Mouse (Mus musculus): ENCODE results near the gene Scly.

The Scly gene

DNA sequence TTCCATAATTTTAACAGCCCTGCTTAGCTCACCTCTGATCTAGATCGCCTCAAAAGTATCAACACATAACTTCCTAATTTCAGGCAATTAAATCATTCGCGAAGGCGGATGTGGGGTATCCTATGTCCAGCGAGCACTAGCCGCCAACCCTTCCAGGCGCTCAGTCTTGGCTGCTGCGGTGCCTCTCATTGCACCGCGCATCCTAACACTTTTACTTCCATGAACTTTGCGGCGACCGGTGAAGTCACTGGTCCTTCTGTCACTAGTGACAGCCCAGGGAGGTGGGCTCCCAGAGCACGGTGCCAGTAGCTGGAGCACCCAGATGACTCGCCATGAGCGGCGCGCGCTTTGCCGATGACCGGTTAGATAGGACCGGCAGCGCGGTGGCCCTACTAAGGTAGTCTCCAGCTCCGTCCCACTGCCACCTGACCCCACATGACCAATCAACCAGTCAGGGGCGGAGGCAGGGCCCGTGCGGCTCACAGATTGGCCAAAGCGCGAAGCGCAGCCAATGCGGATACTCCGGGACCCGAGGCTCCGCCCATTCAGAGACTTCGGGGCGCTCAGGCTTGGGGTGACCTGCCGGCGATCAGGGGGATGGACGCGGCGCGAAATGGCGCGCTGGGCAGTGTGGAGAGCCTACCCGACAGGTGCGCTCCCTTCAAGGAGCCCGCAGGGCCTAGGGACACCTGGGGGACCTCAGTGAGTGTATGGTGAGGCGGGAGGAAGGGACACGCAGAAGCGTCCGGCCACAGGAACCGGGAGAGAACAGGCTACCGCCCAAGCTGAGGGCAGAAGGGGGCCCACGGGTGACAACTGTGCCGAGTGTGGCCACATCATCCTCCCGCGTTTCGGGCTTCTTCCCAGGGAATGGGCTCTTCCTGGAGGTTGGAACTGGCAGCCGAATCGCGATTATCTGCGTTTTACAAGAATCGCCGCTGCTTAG, at the start of gene Scly:
TSS of gene Scly (plus strand) at position 540 of the 946 bp plus-strand sequence.
- in situ Hi-C loops (cut with MboI), result no loop called here

DNA sequence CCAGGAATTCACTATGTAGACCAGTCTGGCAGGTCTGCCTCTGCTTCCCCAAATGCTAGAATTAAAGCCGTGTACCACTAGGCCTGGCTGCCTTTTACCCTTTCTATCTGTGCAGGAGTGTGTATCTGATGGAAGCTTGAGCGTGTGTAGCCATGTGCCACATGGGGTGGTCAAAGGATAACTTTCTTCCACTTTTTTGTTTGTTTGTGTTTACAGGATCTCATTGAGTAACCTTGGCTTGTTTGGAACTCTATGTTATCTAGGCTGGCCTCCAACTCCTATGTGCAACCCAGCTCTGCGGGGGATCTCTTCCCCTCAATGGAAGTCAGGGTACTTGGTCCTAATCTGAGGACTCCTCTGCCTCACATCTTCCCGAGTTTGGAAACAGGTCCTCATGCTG, 49.2 kb upstream of the Scly start:
- in situ Hi-C loops (cut with MboI), result loop anchor here (10.0 kb wide), 1 partner anchor 204 kb away; no protein-coding TSS in a partner anchor

DNA sequence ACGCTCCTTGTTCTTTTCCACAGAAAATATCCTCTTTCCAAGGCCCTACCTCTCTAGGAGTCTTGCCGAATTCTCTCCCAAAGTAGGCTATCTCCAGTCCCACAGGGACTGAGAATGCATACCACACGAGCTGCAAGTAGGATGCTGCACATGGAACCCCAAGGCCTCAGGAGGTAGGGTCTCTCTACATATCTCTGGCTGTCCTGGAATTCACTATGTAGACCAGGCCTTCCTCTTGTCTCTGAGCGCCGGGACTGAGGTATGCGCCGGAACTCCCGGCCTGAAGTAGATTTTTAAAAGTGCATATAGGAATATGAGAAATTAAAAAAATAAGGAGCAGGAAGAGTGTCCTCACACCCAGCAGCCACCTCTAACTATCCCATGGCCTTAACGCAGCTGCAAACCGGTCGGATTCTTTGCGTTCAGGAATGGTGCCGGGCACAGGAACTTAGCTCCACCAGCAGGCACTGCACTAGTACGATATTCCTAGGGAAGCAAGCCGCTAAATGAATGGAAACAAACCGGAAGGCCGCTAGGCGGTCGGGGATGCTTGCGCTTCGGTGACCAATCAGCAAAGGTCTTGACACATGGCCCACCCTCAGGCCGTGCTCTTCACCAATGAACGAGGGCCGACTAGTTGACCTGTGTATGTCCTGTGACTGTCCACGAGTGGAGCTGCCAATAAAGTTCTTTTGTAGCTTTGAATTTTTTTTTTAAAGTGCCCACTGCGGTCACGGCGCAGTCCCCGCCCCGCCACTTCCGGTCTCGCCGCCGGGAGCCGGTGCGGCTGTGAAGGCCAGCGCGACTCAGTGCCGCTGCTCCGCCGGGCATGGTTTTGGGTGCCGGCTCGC, 48.3 kb upstream of the Scly start, which contains the start of gene Ube2f:
TSS of gene Ube2f (plus strand) at position 741 of the 851 bp plus-strand sequence.
- in situ Hi-C loops (cut with MboI), result loop anchor here (10.0 kb wide), 1 partner anchor 205 kb away; no protein-coding TSS in a partner anchor

GRCm38 (mm10) chr1:91250415-91251147, 47.6 kb upstream of the Scly start:
- in situ Hi-C loops (cut with MboI), result no loop called here

DNA sequence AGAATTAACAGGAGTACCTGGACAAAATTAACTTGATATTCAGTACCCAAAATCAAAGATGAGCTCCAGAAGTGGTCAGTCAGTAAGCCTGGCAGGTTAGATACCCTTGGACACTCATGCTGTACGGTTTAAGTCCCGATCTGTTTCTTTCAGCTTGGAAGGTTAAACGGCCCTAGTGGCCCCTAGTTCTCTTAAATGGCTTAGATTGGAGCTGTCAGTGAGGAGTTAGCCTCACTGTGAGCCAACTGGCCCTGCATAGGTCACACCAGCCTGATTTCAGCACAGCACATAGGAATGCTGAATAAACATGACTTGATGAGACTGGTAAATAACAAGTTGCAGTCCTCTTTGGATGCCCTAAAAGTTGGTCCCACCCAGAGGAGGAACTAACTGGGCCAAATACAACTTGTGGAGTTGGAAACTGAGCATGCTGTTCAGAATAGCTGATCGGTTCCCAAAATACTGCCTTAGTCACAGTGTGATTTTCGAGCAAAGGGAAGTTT, 46.9 kb upstream of the Scly start:
- in situ Hi-C loops (cut with MboI), result no loop called here

- in situ Hi-C loops (cut with MboI), result no loop called here
Measured at GRCm38 (mm10) chr1:91251927-91252326, 46.2 kb upstream of the Scly start.

DNA sequence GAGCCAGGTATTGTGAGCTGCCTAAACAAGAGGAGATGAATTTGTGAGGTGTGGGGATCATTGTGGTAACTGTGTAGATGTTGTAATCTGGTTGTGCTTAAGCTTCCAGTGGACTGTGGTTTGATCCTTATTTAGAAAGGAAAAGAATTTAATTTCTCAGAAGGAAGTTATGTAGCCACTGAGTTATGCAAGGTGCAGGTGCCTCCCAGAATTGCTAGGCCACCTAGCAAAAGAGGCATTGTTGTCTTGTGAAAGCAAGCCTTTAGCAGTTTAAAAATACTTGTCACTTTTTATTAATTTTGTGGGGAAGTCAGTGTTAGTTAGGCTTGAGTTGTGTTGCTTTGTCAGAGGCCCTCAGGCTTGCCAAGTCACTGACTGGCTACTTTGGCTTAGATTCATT, 40.2 kb upstream of the Scly start:
- in situ Hi-C loops (cut with MboI), result no loop called here

DNA sequence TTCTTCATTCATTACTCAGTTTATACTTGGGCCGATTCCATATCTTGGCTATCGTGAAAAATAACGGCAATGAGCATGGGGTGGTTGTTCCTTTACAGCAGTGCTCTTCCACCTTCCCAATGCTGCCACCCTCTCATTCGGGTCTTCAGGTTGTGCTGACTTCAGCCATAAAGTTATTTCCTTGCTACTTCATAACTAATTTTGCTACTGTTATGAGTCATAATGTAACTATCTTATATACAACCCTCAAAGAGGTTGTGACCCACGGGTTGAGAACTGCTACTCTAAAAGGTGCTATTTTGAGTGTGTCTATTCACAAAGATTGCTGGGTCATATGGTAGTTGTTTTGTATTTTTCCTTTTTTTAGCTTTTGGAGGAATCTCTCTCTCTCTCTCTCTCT, 38.3 kb upstream of the Scly start:
- in situ Hi-C loops (cut with MboI), result no loop called here

DNA sequence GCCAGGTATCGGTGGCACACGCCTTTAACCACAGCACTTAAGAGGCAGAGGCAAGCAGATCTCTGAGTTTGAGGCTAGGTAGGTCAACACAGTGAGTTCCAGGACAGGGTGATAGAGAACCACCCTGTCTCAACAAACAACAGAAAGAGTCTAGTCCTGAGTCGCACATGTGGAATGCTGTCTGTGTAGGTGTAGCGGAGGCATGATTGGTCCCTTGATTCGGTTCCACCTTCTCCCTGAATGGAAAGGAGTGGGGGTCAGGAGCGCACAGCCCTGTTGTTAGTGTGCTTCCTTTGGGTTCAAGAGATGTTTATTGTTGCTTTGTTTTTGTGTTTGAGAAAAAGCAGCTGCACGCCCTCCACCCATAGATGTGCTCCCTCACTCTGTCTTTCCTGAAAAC, 35.6 kb upstream of the Scly start:
- in situ Hi-C loops (cut with MboI), result no loop called here

DNA sequence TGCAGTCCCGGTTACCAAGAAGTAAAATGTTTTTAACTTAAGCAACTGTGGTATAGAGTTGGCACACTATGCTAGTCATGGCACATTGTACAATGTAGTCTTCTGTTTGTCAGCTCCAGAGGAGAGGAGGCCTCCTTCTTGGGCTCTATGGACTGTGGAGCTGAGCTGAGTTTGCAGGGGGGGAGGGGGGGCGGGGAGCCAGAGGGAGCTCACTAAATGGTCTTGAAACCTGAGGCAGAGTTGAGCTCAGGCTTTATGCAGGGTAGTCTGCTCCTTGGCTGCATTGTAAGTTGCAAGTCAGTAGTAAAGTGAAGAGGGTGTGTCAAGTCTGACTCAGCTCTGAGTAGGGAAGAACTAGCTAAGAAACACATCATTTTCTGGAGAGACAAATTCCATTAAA, 25.9 kb upstream of the Scly start:
- in situ Hi-C loops (cut with MboI), result no loop called here

DNA sequence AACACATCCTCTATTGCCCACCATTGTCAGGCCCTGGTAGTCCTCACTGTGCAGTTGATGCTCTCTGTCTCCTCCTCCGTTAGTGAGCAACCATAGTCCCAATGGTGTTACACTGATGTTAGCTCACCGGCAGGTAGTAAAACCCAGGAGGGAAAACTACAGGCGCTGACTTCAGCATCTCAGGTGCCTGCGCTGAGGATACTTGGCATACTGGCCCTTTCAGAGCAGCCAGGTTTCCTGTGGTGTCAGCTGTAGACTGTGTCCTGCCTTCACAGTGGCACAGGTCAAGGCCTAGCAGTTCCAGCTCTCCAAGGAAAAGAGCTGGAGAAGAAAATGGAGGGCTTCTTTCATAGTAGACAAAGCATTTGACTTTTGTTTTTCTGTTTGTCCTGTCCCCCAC, 21.6 kb upstream of the Scly start:
- in situ Hi-C loops (cut with MboI), result no loop called here

- in situ Hi-C loops (cut with MboI), result no loop called here
Measured at GRCm38 (mm10) chr1:91277480-91277879, 20.7 kb upstream of the Scly start.

DNA sequence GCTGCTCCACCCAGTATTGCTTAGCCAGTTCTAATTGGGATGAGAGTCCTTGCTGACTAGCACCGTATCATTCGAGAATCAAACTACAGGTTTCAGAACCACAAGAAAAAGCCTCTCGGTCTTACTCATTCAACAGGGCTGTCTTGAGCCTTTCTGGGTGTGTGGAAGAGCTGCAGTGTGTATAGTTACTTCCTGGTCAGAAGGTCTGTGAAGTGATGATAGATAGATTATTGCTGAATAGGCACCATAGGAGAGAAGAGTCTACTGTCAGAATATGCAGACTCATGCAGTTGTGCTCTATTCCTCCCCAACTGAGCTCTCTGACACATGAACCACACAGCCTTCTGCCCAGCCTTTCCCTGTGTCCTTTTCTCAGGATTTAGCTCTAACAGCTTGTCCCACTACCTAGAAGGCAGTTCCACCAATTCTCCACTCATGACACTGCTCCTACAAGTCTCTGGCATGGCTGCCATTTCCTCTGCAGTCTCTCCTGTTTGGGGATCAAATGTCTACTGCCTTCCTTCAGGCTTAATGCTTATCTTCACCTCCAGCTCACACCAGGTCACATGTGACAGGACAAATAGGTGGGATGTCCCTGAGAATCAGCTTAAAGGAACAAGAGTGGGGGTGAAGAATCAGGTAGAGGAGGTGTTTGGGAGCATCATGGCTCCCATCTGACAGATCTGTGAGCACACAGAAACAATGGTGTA, 19.6 kb upstream of the Scly start:
- in situ Hi-C loops (cut with MboI), result no loop called here

DNA sequence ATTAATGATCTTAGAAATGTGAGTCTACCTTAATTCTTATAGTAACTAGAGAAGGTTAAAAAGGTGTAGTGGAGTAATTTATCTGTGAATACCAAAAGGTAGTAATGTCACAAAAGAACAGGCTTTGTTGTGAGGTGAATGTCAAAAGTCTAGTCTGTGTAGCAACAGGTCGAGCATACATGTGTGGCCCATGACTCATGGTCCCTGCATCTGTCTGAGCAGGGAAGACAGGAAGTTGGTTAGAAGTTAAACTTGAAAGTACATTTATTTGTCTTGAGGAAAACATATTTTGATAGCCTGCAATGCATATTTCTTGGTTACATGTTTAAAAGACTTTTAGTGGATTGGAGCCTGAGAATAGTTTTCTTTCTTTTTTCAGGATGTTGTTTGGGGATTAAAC, 19.0 kb upstream of the Scly start:
- in situ Hi-C loops (cut with MboI), result no loop called here

DNA sequence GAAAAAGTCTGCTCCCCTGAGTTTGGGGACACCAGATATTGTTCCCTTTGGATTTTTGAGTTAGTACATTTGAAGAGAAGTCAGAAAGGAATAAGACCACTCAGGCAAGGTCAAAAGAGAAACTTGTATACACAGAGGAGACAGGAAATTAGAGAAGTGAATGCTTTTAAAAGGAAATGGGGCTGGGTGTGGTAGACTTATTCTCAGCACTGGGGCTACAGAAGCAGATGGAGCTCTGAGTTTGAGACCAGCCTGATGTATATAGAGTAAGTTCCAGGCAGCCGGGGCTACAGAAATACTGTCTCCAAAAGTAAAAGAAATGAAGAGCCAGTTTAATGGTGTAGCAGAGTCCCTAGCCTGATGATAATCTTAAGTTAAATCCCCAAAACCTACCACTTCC, 15.6 kb upstream of the Scly start:
- in situ Hi-C loops (cut with MboI), result no loop called here

GRCm38 (mm10) chr1:91289375-91289774, 8.8 kb upstream of the Scly start:
- in situ Hi-C loops (cut with MboI), result no loop called here

DNA sequence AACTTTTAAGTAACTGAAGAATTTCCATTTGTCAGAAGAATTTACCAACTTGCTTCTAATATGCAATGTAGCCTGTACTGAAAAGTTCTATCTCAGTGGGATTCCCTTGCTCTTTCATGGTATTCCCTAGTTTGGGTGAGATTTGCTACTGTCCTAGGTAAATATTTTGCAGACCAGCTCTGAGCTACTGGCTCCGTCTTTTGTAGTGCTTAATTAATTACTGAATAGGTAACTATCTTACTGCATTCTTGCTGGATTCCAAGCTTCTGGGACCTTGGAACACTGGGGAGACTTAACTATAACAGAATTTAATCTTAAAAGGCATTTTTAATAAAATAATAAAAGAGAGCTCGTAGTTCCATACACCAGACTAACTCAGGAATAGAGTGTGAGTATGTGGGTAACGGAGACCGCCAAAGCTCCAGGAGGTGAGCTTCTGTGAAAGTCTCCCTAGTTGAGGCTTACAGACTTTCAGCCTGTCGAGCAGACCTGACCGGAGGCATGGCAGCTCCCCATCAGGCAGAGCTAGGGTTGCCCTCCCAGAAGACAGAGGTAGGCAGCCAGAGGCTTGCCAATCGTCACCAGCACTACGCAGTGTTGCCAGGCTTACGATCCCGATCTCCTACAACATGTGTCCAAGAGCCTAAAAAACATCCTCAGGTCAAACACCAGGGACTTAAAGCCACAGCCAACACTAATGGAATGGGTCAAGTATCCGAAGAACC, 5.9 kb upstream of the Scly start:
- in situ Hi-C loops (cut with MboI), result no loop called here

DNA sequence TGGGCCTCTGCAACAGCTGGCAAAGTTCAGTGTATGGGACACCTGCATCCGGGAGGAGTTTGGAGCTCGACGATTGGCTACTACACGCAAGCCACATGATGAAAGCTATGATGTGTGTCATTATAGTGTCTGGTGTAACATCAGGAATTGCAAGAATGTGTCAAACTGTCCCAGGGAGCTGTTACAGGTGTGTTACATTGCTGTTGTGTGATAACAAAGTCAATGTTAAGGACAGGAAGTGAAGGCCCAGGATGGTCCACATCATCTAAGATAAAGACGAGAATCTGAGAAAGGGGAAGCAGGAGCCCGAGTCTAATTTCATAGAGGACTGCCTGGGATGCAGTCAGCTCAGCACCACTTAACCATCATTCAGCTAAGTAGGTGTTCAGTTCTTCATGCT, 2.6 kb upstream of the Scly start:
- in situ Hi-C loops (cut with MboI), result no loop called here

DNA sequence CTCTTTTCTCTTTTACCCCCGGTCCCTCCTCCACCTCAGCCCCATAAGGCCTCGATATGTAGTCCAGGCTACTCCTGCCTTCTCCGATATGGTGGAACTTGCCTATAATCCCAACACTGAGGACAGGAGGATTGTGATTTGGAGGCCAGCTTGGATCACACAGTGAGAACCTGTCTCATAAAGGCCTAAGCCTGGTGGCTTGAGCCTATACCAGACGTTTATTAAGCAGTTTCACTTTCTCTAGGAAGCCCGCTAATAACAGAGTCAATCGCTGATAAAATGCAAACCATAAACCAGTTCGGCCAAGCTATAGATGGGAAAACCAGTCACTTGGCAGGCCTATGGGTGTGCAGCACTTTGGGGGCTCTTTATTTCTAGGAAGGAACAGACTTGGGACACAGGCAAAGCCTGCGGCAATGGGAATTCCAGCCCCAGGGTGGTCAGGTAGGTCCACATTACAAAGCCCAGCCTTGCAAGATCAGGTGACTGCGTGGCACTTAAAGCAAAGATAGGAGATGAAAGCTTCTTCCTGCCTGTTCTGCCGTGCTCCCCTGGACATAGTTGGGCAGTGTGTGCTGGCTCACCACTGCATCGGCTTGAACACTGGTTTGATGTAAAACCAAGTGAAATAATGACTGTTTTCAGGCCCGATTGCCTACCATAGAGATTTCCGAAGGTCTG, 1.0 kb downstream of the Scly start:
- in situ Hi-C loops (cut with MboI), result no loop called here
